Mouse (Mus musculus) intestine, postnatal 0 days (tissue): ENCODE data around the gene Shank2. TPM values are rescaled to one million over a fixed set of nuclear protein-coding genes. Genes with fewer than 3 reads are reported as not detected.

Source experiments
- ATAC-seq: fragments of 200-750 bp; cut with Nextera tagmentation; 2 replicates; pipeline ENCODE4 v1.8.0; 2017; ENCODE audit warnings: mild to moderate bottlenecking, moderate TSS enrichment, moderate library complexity
- H3K27ac ChIP-seq: fragments of 300-500 bp; sonication (generic); 2 replicates; pipeline ENCODE4 v1.5.1; 2014; ENCODE audit warnings: mild to moderate bottlenecking, low read depth, low read length, moderate library complexity
- H3K27me3 ChIP-seq: fragments of 300-500 bp; sonication (generic); replicated peaks from 2 replicates; pipeline ENCODE4 v1.6.1; 2014; ENCODE audit warnings: low read length, mixed read lengths; ENCODE audit not compliant: control insufficient read depth, insufficient read depth
- H3K36me3 ChIP-seq: fragments of 300-500 bp; sonication (generic); 2 replicates; pipeline ENCODE4 v1.6.1; 2014; ENCODE audit warnings: mild to moderate bottlenecking, moderate library complexity; ENCODE audit not compliant: control insufficient read depth, insufficient read depth
- H3K4me1 ChIP-seq: fragments of 300-500 bp; sonication (generic); replicated peaks from 2 replicates; pipeline ENCODE4 v1.6.1; 2014; ENCODE audit warnings: antibody characterized with exemption, low read length, mixed read lengths; ENCODE audit not compliant: control insufficient read depth, insufficient read depth
- H3K4me2 ChIP-seq: fragments of 300-500 bp; sonication (generic); replicated peaks from 2 replicates; pipeline ENCODE4 v1.6.1; 2014; ENCODE audit warnings: low read depth, mild to moderate bottlenecking, moderate library complexity
- H3K4me3 ChIP-seq: fragments of 300-500 bp; sonication (generic); 2 replicates; pipeline ENCODE4 v1.5.1; 2014; ENCODE audit warnings: low read depth, low read length
- H3K9ac ChIP-seq: fragments of 300-500 bp; sonication (generic); 2 replicates; pipeline ENCODE4 v1.6.1; 2014; ENCODE audit warnings: mild to moderate bottlenecking, low read depth, low read length
- H3K9me3 ChIP-seq: fragments of 300-500 bp; sonication (generic); 2 replicates; pipeline ENCODE4 v1.6.1; 2016; ENCODE audit warnings: mixed run types; ENCODE audit not compliant: control insufficient read depth
- CTCF ChIP-seq: sonication (generic); IDR thresholded peaks from 2 replicates; pipeline ENCODE4 v1.5.1; 2016; ENCODE audit warnings: low read depth, mild to moderate bottlenecking, control low read depth, antibody characterized with exemption, moderate library complexity
- WGBS: fragments of 180-500 bp; shearing (Covaris S2); extraction: QIAGEN DNeasy Blood & Tissue Kit; methylation state at CpG from one replicate; pipeline ENCODE4 v1.1.7; 2014; 5-methylcytosine and 5-hydroxymethylcytosine counted together
- polyA plus RNA-seq: library from polyadenylated mRNA; unstranded; fragments of >200 nt; fragmentation: Nextera tagmentation; extraction: Ambion mirVana; gene quantifications from 2 replicates; pipeline ENCODE4 v1.2.1, GENCODE M21; 2015

Gene Shank2
- polyA plus RNA-seq, 1 experiment from 2014 or later, result 0.74 TPM

DNA sequence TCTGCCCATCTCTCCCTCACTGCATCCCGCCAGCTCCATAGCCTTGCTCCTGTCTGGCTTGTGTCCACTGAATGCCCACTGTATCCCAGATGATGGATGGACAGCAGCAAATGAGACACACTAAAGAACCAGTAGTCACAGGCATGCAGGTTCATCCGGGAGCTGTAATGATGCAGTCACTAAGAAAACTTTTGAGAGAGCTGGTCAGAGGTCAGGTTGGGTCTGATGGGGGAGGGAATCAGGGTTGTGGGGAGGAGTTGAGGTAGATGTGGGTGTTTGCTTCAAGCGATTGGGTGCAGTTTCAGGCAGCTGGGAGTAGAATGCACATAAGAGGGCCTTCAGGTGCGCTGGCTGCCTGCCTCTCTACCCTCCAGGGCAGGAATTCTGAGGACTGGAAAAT is 21.8 kb downstream of the Shank2 start:
- H3K27ac ChIP-seq, result no peak overlapping the region
- ATAC-seq, result no peak
- H3K9me3 ChIP-seq, result no peaks in the 10 kb centered on the region
- H3K4me2 ChIP-seq, result no peak overlapping the region
- no peak overlapping the region for H3K4me3 ChIP-seq
- no peak overlapping the region for H3K9ac ChIP-seq
- 48% methylated on average over 4 of the region's 4 CpGs for WGBS
- H3K4me1 ChIP-seq, result peaks cover 10% of the 10 kb centered on the region; the same call in 1 of the 2 replicates
- no peak for TF ChIP-seq CTCF
- H3K36me3 ChIP-seq, result no peaks in the 10 kb centered on the region
- no peaks in the 10 kb centered on the region for H3K27me3 ChIP-seq

DNA sequence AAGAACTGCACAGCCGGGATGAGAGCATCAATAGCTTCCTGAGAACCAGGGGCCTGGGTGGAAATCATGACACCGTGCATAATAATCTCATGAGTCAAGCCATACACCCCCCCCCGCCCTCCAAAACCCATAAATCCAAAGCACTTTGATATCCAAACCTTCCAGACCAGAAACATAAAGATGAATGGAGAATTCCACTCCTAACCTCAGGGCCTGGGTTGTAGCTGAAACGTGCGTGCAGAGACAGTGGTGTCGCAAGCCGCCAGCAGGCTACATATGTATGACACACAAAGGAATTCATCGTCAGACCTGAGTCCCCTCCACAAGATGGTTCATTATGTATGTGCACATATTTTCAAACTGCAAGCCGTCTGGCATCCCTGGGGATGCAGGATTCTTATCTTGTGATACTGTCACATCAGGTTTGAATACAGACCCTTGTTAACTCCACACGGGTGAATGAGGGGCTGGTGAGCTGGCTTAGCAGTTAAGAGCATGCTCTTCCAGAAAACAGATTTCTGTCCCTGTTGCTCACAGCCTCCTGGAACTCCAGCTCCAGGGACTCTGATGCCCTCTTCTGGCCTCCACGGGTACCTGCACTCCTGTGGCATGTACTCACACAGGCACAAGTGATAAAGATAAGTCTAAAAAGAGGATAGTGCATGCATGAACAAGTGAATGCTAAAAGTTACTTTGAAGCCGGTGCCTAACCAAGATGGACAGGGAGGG is 24.5 kb downstream of the Shank2 start:
- Histone ChIP-seq H3K9ac (no peak overlapping the region), H3K27me3 (no peaks in the 10 kb centered on the region), H3K4me3 (no peak overlapping the region), H3K9me3 (no peaks in the 10 kb centered on the region), H3K4me1 (peaks cover 10% of the 10 kb centered on the region; the same call in 1 of the 2 replicates), H3K36me3 (no peaks in the 10 kb centered on the region), H3K27ac (no peak overlapping the region), H3K4me2 (no peak overlapping the region)
- 89% methylated on average over 12 of the region's 12 CpGs for WGBS
- peak; percentile 57 for TF ChIP-seq CTCF
- no peak for ATAC-seq

DNA sequence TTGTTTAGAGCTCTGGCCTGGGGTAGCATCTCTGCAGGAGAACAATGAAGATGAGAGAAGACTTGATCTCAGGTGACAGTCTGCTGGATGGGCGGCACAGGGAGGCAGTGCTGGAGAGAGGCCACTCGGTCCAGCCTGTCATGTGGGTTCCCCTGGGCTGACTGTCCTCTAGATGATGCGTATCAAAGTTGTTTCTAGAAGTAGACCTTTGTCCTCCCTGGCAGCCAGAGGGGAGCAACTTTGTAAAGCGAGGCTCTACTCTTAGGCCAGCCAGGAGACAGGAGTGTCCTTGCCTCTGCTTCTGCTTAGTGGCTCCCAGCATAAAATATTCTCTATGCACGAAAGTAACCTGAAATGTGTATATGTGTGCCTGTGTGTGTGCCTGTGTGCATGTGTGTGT is 27.5 kb downstream of the Shank2 start:
- no peaks in the 10 kb centered on the region for H3K36me3 ChIP-seq
- no peak overlapping the region for H3K27ac ChIP-seq
- TF ChIP-seq CTCF, result no peak
- no peaks in the 10 kb centered on the region for H3K27me3 ChIP-seq
- H3K4me1 ChIP-seq, result no peaks in the 10 kb centered on the region
- no peak overlapping the region for H3K4me3 ChIP-seq
- whole genome bisulfite sequencing, result 66% methylated on average over 5 of the region's 5 CpGs
- H3K9ac ChIP-seq, result no peak overlapping the region
- no peak overlapping the region for H3K4me2 ChIP-seq
- H3K9me3 ChIP-seq, result no peaks in the 10 kb centered on the region
- ATAC-seq, result no peak

DNA sequence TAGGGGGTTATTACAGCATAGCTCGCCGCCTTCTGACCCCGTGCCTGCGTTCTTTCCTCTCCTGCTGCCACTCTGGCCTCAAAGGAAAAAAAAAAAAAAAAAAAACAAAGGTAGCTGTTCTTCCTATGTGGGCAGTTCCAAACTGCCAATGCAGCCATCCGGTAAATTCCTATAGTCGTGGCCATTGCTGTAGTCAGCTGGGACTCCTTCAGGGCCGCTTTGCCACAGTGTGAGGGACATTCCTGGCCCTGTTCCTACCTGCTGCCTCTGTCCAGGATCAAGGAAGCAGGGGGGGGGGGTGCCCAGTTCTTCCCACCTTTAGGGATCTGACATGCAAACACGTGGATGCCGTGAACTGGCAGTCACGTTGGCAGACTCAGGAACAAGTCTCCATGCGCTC is 29.1 kb downstream of the Shank2 start:
- Histone ChIP-seq H3K4me2 (no peak overlapping the region), H3K4me1 (no peaks in the 10 kb centered on the region), H3K27me3 (no peaks in the 10 kb centered on the region), H3K27ac (no peak overlapping the region), H3K9me3 (no peaks in the 10 kb centered on the region), H3K4me3 (no peak overlapping the region), H3K36me3 (no peaks in the 10 kb centered on the region), H3K9ac (no peak overlapping the region)
- 70% methylated on average over 11 of the region's 11 CpGs for WGBS
- ATAC-seq, result no peak
- no peak for TF ChIP-seq CTCF

DNA sequence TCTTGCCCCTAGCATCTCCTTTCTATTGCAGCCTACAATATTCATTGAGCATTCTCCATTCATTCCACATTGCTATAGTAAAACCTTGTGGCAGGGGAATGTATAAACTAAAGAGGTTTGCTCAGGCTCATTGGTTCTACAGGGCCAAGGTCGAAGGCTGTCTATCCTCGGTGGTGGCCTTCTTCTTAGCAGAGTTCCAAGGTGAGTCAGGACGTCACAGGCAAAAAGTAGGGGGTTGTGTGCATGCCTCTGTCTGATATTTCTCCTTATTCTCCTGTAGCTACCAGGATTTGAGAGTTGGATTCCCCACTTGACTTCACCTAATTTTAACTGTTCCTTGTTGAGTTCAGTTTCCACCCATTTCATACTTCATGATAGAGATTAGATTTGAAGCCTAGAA is 29.9 kb downstream of the Shank2 start:
- WGBS, result 86% methylated on average over 3 of the region's 3 CpGs
- H3K27me3 ChIP-seq, result no peaks in the 10 kb centered on the region
- no peak for ATAC-seq
- TF ChIP-seq CTCF, result no peak
- H3K9ac ChIP-seq, result no peak overlapping the region
- H3K27ac ChIP-seq, result no peak overlapping the region
- no peaks in the 10 kb centered on the region for H3K36me3 ChIP-seq
- no peak overlapping the region for H3K4me2 ChIP-seq
- no peaks in the 10 kb centered on the region for H3K4me1 ChIP-seq
- no peak overlapping the region for H3K4me3 ChIP-seq
- H3K9me3 ChIP-seq, result no peaks in the 10 kb centered on the region

DNA sequence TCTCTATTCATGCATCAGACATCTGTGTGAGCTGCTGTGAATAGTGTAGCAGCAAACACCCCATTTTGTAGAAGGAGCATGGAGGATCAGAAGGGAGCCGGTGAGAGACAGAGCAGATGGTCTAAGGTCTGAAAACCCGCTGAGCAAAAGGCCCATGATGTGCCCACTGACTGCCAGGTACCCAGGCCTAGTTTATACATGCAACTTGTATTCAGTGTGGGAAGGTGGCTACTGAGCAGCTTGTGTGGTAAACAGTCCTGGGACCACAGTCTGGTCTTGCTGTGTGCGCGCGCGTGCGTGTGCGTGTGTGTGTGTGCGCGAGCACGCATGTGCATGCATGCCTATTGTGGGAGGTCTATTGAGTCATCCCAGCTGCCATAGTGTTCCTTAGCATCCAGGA is 35.8 kb downstream of the Shank2 start:
- H3K9ac ChIP-seq, result no peak overlapping the region
- ATAC-seq, result no peak
- TF ChIP-seq CTCF, result no peak
- H3K4me3 ChIP-seq, result no peak overlapping the region
- 0 out of 2 replicates have a peak overlapping the region, but pooled peaks have one; percentile 46 for H3K27ac ChIP-seq
- no peak overlapping the region for H3K4me2 ChIP-seq
- H3K4me1 ChIP-seq, result peaks cover 10% of the 10 kb centered on the region
- no peaks in the 10 kb centered on the region for H3K27me3 ChIP-seq
- no peaks in the 10 kb centered on the region for H3K36me3 ChIP-seq
- WGBS, result 96% methylated on average over 11 of the region's 11 CpGs
- no peaks in the 10 kb centered on the region for H3K9me3 ChIP-seq
